Mouse (Mus musculus): ENCODE results near the gene 1500009C09Rik.

DNA sequence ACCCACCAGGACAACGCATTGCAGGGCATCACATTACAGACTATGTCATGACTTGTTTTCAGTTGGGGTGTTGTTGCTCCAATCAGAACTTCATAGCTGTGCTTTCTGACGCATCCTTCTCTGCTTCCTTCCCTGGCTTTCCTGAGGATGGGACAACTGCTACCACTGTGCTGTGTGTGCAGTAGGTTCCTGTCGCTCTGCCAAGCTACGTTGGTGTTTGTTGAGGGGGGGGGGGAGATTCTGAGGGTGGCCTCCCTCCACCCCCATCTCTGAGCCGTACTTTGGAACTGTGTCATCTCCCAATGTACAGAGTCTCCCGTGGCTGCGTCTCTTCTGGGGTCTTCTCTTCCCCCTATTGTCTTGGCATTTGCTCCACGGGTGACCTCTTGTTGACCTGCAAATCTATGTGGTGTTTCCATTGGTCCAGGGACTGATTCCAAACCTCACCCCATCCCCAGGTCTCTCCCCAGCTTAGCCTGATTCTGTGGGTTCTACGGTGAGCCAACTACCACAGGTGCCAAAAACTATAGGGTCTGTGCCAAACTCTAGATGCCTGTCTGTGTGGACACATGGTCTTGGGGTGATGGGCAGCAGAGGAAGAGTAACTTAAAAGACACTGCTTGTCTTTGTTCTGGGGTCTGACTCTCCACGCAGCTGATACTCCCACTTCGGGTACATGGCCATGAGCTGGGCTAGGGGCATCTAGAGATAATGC lies 36.7 kb upstream of the 1500009C09Rik start:
- TF ChIP-seq FLI1 (IDR thresholded peaks at IDR 0.05; ENCODE audit: low read length), result no peak
- no peak for TF ChIP-seq GATA1 (IDR thresholded peaks at IDR 0.05; ENCODE audit: borderline replicate concordance, low read length)
